Mouse (Mus musculus): Measurements from ENCODE around the gene Rbp7.

Rbp7 gene

DNA sequence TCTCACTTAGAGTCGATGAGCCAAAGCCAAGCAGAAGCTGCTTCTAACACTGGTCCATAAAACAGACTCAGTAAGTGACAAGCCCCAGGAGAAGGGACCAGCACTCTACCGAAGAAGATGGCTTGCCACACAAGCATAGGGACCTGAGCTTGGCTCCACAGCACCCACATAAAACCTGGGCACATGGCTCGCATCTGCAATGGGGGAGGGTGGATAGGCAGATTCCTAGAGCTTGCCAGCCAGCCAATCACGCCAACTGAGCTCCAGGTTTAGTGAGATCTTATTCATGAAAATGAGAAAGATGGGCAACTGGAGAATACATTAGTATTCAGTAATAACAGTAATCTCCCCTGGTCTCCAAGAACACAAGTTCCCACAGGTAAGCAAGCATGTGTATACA, 45.0 kb downstream of the Rbp7 start:
- DNase-seq (ENCODE audit: extremely low read depth, low read depth, low spot score): no peak

DNA sequence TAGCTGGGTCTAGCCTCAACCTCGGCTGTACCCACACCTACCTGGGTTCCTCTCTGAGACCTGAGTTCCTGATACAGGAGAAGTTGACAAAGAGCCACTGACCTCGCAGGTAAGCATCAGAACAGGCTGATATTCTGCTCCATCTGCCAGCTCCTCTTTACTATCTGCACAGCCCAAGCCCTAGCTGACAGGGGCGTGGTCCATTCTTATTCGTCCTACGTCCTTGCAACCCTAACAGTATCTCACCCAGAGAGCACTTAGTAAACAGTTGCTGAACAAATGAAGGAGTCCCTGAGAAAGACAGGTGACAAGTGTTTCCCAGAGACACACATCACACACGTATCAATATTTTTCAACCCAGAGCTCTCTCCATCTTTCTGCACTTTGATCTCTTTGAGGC, 46.4 kb downstream of the Rbp7 start:
- DNase-seq (ENCODE audit: extremely low read depth, low read depth, low spot score): no peak

DNA sequence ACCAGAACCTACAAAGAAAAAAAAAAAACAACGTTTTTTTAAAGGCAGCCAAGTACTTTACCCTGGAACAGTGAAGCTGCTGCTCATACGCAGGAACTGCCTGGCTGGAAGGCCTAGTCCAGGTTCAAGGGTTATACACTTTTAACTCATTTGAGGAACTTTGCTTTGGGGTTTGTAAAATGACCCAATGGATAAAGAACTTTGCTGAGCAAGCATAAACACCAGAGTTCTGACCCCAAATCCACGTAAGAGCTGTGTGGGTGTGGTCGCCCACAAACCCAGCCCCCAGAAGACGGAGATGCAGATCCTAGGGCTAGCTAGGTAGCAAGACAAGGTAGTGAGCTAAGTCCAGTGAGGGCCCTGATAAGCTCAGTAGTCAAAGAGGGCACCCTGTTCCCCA, 47.3 kb downstream of the Rbp7 start:
- DNase-seq (ENCODE audit: extremely low read depth, low read depth, low spot score): no peak

DNA sequence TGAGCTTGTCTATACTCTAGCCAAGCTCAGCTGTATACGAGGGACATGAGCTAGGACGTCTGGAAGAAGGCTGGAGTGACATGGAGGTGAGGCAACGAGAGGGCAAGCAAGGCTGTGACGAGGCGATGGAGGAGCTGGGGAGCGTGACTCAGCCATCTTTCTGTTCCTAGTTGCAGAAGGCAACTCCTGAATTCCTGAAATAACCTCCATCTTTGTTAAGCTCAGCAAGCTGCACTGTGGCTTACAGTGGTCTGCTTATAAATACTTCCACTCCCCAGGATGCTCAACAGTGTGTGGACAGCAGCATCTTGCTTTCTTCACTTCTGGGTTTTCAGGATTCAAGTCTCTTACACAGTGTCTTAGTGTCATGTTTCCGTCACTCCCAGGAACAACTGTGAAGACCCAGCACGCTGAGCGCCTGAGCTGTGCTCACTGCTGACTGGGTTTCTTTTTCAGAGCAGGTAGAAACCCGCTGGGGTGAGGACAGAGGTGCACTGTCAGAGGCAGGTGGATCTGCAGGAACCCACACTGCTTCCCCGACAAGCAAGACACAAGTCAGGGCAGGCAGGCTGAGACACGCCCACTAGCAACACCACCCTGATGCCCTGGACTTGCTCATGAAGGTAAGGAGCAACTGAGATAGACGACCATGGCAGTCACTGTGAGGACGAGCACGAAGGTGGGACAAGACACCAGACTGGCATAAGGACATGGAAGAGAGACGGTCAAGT, 48.9 kb downstream of the Rbp7 start:
- no peak for DNase-seq (ENCODE audit: extremely low read depth, low read depth, low spot score)

DNA sequence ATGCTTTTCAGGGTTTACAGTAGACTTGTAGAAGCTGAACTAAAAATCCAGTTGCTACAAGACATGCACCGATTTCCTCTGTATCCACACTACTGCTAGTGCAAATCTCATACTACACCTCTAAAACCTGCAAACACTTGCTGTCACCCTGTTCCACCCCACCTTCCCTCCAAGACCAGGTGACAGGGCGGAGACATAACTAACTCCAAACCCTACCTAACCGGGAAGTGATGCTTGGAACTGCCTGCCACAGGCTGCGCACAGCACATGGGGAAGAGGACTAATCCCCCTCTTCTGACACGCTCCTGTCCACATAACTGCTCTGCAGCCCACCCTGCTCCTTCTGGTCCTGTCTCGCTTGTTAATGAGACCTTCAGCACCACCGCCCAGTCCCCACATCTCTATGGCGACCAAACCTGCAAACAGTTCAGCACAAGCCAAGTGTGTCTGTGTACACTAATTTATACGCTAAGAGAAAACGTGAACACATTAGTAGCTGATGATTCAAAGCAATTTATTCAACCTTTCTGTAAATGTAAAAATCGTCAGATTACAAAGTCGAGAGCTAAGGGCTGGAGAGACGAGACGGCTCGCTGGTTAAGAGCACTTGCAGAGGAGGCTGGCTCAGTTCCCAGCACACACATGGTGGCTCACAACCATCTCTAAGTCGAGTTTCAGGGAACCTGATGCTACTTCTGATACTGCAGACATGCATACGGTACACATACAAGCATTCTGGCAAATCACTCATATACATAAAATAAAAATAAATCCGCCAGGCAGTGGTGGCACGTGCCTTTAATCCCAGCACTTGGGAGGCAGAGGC, 49.9 kb downstream of the Rbp7 start:
- no peak for DNase-seq (ENCODE audit: extremely low read depth, low read depth, low spot score)

DNA sequence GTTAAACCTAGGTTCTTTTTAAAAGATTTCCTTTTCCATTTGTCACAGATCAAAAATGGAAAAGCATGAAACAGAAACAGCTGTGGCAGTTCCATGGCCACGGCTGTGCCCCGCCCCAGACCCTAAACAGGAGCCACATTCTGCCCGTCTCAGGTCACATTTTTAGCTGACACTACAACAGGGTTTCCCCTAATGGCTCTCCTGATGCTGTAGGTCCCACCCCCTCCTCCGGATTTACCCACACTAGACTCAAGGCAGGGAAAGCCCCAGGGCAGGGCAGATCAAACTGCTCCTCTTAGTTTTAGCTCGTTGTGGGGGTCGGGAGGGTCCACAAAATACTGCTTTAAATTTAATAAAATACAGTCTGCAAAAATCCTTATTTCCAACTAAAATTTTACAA, 51.7 kb downstream of the Rbp7 start:
- no peak for DNase-seq (ENCODE audit: extremely low read depth, low read depth, low spot score)

DNA sequence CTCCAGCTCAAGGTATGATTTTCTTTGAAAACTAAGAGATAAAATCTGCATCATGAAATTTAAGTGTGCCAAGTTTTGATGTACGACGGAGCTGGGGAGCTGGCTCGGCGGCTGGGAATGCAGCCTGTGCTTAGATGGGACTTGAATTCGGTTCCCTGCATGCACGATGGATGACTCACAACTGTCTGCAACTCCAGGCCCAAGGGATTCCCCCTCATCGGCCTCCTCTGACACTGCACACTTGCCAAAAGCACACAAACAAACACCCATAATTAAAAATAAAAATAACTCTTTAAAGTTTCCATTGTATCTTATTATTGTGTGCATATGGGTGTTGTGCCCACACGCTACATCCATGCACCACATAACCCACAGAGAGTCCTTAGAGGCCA, 53.2 kb downstream of the Rbp7 start:
- no peak for DNase-seq (ENCODE audit: extremely low read depth, low read depth, low spot score)

DNA sequence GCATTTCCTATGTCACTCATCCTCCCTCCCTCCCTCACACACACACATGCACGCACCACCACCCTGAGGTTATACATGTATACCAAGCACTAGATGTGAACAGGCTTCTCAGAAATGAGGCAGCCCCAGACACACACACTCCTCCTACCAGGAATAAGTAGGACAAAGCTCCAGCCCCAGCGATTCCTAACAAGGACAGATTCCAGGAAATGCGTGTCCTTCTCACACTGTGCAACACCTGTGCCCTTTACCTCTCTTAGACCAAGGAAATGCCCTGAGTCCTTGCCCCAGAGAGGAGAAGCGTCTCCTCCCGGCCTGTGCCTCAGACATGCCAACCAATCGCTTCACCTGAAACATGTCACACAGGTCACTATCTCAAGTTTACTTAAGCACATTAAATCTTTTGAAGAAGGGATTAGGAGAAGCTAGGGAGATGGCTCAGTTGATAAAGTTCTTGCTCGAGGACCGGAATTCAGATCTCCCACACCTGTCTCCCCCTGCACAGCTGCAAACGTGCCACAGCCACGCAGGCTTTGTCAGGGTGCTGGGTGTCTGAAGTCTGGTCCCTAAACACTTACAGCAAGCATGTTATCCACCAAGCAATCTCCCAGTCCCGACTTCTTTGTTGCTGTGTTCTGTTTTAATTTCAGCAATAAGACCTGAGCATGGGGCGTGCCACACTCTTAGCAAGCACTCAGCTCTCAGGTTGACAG, 53.7 kb downstream of the Rbp7 start:
- peak; percentile 34 for DNase-seq (ENCODE audit: extremely low read depth, low read depth, low spot score)

Measured in fat pad, adult 2 months (tissue).